Mouse (Mus musculus) heart, embryonic 16.5 days (tissue): ENCODE results near the gene Actr1a. TPM values are rescaled to one million over a fixed set of nuclear protein-coding genes. Genes with fewer than 3 reads are reported as not detected.

Experiments
- ATAC-seq: fragments of 200-750 bp; cut with Nextera tagmentation; replicated peaks from 2 replicates; pipeline ENCODE4 v1.8.0; 2017; ENCODE audit warnings: moderate number of reproducible peaks; ENCODE audit not compliant: insufficient read depth, low FRiP score; ENCODE audit errors: extremely low read depth
- H3K27ac ChIP-seq: fragments of 300-500 bp; sonication (generic); 2 replicates; pipeline ENCODE4 v1.5.1; 2014; ENCODE audit warnings: mild to moderate bottlenecking, low read length, control low read depth, moderate library complexity
- H3K27me3 ChIP-seq: fragments of 300-500 bp; sonication (generic); 2 replicates; pipeline ENCODE4 v1.6.1; 2014; ENCODE audit warnings: low read length, mixed read lengths; ENCODE audit not compliant: control insufficient read depth, insufficient read depth
- H3K36me3 ChIP-seq: fragments of 300-500 bp; sonication (generic); 2 replicates; pipeline ENCODE4 v1.6.1; 2014; ENCODE audit not compliant: control insufficient read depth, insufficient read depth
- H3K4me1 ChIP-seq: fragments of 300-500 bp; sonication (generic); 2 replicates; pipeline ENCODE4 v1.6.1; 2014; ENCODE audit warnings: low read length, mixed read lengths; ENCODE audit not compliant: control insufficient read depth, insufficient read depth
- H3K4me2 ChIP-seq: fragments of 300-500 bp; sonication (generic); 2 replicates; pipeline ENCODE4 v1.6.1; 2014; ENCODE audit warnings: low read depth, mild to moderate bottlenecking, control low read depth, low read length
- H3K4me3 ChIP-seq: fragments of 300-500 bp; sonication (generic); 2 replicates; pipeline ENCODE4 v1.5.1; 2014; ENCODE audit warnings: mild to moderate bottlenecking, control low read depth, low read length
- H3K9ac ChIP-seq: fragments of 300-500 bp; sonication (generic); 2 replicates; pipeline ENCODE4 v1.6.1; 2014; ENCODE audit warnings: low read length, control low read depth
- H3K9me3 ChIP-seq: fragments of 300-500 bp; sonication (generic); replicated peaks from 2 replicates; pipeline ENCODE4 v1.6.1; 2016; ENCODE audit warnings: low read length; ENCODE audit not compliant: control insufficient read depth
- WGBS: fragments of 180-500 bp; shearing (Covaris S2); extraction: QIAGEN DNeasy Blood & Tissue Kit; methylation state at CpG from one replicate; pipeline ENCODE4 v1.1.7; 2014; 5-methylcytosine and 5-hydroxymethylcytosine counted together
- microRNA counts: library from miRNA; unstranded; fragments of <30 nt; microRNA quantifications from one replicate; lab custom pipeline; 2016
- microRNA-seq: library from miRNA; unstranded; fragments of <30 nt; microRNA quantifications from one replicate; pipeline ENCODE4, GENCODE M21; 2017
- polyA plus RNA-seq: library from polyadenylated mRNA; unstranded; fragments of >200 nt; fragmentation: Nextera tagmentation; extraction: Ambion mirVana; gene quantifications from 2 replicates; pipeline ENCODE4 v1.2.1, GENCODE M21; 2015

The Actr1a gene
- polyA plus RNA-seq, 1 experiment from 2014 or later = 126 TPM

DNA sequence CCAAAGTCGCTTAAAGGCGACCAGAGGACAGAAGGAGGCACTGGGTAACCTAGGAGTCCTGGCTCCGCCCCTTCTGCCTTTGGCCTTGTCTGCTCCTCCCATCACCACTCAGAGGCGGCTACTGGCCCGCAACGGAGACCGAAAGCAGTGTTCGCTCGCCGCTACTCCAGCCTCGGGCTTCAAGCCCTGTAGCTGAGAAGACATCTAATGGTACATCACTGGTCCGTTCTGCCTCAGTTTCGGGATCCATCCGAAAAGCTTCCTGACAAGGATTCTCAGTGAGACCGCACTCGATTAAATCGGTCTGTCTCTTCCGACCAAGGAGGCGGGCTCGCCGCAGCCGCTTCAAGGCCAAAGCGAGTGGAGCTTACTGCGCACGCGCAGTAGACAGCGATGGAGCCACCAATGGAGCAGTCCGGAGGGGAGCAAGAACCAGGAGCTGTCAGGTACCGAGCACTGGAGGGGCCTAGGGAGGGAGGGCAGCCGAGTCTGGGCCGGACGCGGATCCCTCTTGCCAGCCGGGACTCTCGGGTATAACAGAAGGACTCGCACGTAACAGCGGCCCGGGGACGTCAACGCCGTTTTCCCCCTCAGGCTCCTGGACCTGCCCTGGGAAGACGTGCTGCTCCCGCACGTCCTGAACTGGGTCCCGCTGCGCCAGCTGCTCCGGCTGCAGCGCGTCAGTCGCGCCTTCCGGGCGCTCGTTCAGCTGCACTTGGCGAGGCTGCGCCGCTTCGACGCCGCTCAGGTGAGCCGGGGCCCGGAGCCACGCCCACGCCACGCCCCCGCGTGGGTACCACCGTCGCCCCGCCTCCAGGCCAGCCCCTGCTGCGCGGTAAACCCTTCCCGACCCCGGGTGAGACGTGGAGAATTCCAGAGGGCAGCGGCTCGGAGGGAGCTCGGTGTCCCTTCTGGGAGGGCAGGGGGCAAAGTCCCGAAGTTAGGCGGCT, 67.2 kb downstream of the Actr1a start, which contains the start of gene Fbxl15:
TSS of gene Fbxl15 (plus strand) at position 104 of the 950 bp plus-strand sequence.
- Histone ChIP-seq H3K9ac (peak within 1 kb of the TSS; percentile 83), H3K9me3 (no peaks in the 10 kb centered on the region), H3K4me2 (peak within 1 kb of the TSS; percentile 75), H3K27me3 (peaks cover 41% of the 10 kb centered on the region), H3K4me3 (peak within 1 kb of the TSS; percentile 78), H3K27ac (peak within 1 kb of the TSS; percentile 91), H3K4me1 (peaks cover 15% of the 10 kb centered on the region), H3K36me3 (peaks cover 12% of the 10 kb centered on the region; the same call in 1 of the 2 replicates)
- under 1% methylated on average over 81 of the region's 81 CpGs for WGBS
- peak; percentile 88 for ATAC-seq

DNA sequence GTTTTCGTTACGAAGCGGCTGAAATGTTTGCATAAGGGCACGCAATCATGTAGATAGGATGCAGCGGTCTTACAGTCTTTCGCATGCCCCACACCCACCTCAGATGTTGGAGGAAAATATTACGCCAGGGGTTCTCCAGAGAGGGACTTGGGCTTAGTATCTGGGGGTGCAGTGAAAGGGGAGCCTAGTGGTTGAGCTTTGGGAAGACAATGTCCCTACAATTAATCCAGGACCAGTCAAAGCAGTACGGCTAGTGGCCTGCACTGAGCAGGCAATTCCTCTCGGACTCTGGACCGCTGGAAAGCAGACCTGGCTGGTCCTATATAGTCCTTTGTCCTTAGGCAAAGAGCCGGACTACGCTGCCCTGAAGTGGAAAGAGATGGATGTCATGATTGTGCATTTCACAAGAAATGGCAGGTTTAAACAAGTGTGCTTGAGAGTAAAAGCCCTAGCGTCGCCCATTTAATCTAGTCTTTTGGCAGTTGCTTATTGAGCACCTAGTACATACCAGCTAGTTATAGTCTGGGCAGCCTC, 68.0 kb downstream of the Actr1a start:
- peaks cover 48% of the 10 kb centered on the region for H3K27me3 ChIP-seq
- 25% methylated on average over 14 of the region's 14 CpGs for WGBS
- ATAC-seq = no peak

More for the DNA sequence above, 68.0 kb downstream of the Actr1a start:
- H3K4me3 ChIP-seq = peak overlapping the region; percentile 78
- no peak overlapping the region; the same call in 1 of the 2 replicates for H3K27ac ChIP-seq
- H3K4me2 ChIP-seq = peak overlapping the region; percentile 75
- no peaks in the 10 kb centered on the region for H3K9me3 ChIP-seq
- peaks cover 12% of the 10 kb centered on the region; the same call in 1 of the 2 replicates for H3K36me3 ChIP-seq
- peaks cover 15% of the 10 kb centered on the region for H3K4me1 ChIP-seq
- peak overlapping the region; percentile 83 for H3K9ac ChIP-seq

MicroRNAs encoded within 50 kb of the gene (microRNA counts, 519-probe panel; counts per million panel counts)
- 2,373 counts per million, percentile 52 among the panel's probes with 10 or more counts for microRNA mmu-miR-146b (lab: Ali Mortazavi, UCI)

Small RNA genes lying within 50 kb of the gene (microRNA-seq; reads per million reads assigned to microRNA genes)
- gene Mir146b = 0.59 reads per million

Other genes with a start within 250 kb of the Actr1a start
- 0.33 and 0.39 TPM in 2 replicates for gene Pitx3, start 247.4 kb downstream of the Actr1a start, polyA plus RNA-seq
- gene Gbf1, start 243.2 kb downstream of the Actr1a start, polyA plus RNA-seq = 36.1 and 42.7 TPM in 2 replicates
- gene Nfkb2, start 91.4 kb downstream of the Actr1a start, polyA plus RNA-seq = 13.3 and 14.1 TPM in 2 replicates
- gene Psd, start 68.6 kb downstream of the Actr1a start, polyA plus RNA-seq = 4.1 and 5.1 TPM in 2 replicates
- gene Fbxl15, start 67.6 kb downstream of the Actr1a start, polyA plus RNA-seq = 11.0 and 12.8 TPM in 2 replicates
- gene Cuedc2, start 57.0 kb downstream of the Actr1a start, polyA plus RNA-seq = 142 and 150 TPM in 2 replicates
- gene Mfsd13a, start 54.6 kb downstream of the Actr1a start, polyA plus RNA-seq = 6.0 TPM in 2 replicates
- 1.1 and 1.2 TPM in 2 replicates for gene 2310034G01Rik, start 45.4 kb downstream of the Actr1a start, polyA plus RNA-seq
- 17.6 and 18.8 TPM in 2 replicates for gene Sufu, start 1.1 kb upstream of the Actr1a start, polyA plus RNA-seq
- gene Trim8, start 106.0 kb upstream of the Actr1a start, polyA plus RNA-seq = 17.0 and 19.4 TPM in 2 replicates
- gene Arl3, start 177.4 kb upstream of the Actr1a start, polyA plus RNA-seq = 95.6 and 101 TPM in 2 replicates
- 10.0 and 11.4 TPM in 2 replicates for gene Sfxn2, start 177.6 kb upstream of the Actr1a start, polyA plus RNA-seq
- gene Wbp1l, start 203.3 kb upstream of the Actr1a start, polyA plus RNA-seq = 60.5 and 63.3 TPM in 2 replicates